Mouse (Mus musculus): Measurements from ENCODE around the gene Hsph1. TPM values are rescaled to one million over a fixed set of nuclear protein-coding genes. Genes with fewer than 3 reads are reported as not detected.

Gene Hsph1
- polyA plus RNA-seq, 1 experiment from 2014 or later = 99.4 TPM

DNA sequence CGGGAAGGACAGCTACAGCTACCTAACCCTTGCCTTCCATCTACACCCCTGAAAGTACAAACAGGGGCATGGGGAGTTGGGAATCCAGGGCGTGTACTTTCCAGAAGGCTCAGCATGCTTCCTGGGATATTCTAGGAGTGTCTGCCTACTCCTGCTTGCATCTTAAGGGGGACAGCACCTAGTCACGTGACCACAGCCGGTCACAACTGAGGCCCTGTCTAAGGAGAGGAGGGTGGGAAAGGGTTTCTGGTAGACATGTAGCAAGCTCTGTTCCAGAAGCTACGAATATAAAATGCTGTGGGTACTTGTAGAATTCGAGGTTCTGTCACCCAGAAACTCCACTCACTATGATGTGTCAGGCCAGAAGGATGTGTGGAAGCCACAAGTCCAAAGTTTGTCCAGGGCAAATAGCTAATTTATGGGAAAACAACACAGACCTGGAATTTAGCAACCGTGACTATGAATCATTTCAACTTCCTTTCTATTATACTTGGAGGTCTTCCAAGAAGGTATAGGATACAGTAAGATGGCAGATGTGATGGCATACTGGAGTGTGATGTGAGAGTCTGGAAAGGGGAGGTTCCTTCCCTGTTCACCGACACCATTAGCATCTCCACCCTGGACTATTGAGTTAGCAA lies 29.0 kb downstream of the Hsph1 start:
- no peaks in the 10 kb centered on the region for H3K36me3 ChIP-seq (replicated peaks; ENCODE audit: control insufficient read depth, insufficient read depth)
- H3K9ac ChIP-seq = no peak overlapping the region
- H3K4me3 ChIP-seq (replicated peaks; ENCODE audit: low read length) = no peak overlapping the region
- 0 out of 2 replicates have a peak, but pooled peaks cover 5% of the 10 kb centered on the region for H3K4me1 ChIP-seq (replicated peaks; ENCODE audit: control insufficient read depth, insufficient read depth, low read length)
- H3K27me3 ChIP-seq (ENCODE audit: control insufficient read depth, insufficient read depth, low read length) = no peaks in the 10 kb centered on the region
- no peak overlapping the region for H3K27ac ChIP-seq
- H3K4me2 ChIP-seq (replicated peaks) = no peak overlapping the region
- no peaks in the 10 kb centered on the region for H3K9me3 ChIP-seq (ENCODE audit: control insufficient read depth, low read length)
- no peak for DNase-seq (ENCODE audit: low spot score)
- 90% methylated on average over 8 of the region's 8 CpGs for WGBS
- ATAC-seq (ENCODE audit: low FRiP score) = no peak

DNA sequence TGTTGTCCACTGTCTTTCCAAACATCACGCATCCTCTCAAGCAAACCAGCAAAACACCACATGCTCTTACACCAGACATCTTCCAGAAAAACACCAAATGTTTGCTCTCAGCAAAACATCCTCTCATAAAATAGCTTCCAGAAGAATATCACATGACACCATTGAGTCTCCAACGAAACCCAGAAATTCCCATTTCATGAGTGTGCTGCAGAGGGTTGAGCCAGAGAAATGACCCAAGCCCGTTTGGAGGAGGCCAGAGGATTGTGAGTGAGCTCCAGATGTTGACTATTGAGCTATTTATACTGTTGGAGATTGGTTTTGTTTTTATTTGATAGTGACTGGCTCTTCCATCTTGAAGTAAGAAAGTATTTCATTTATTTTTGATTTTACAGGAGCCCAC lies 32.9 kb downstream of the Hsph1 start:
- Histone ChIP-seq H3K9me3 (ENCODE audit: control insufficient read depth, low read length) (no peaks in the 10 kb centered on the region), H3K4me1 (replicated peaks; ENCODE audit: control insufficient read depth, insufficient read depth, low read length) (no peaks in the 10 kb centered on the region), H3K4me2 (replicated peaks) (no peak overlapping the region), H3K27ac (no peak overlapping the region), H3K9ac (no peak overlapping the region), H3K4me3 (replicated peaks; ENCODE audit: low read length) (no peak overlapping the region), H3K27me3 (ENCODE audit: control insufficient read depth, insufficient read depth, low read length) (no peaks in the 10 kb centered on the region), H3K36me3 (replicated peaks; ENCODE audit: control insufficient read depth, insufficient read depth) (no peaks in the 10 kb centered on the region)
- WGBS = 84% methylated on average over 3 of the region's 3 CpGs
- DNase-seq (ENCODE audit: low spot score) (no peak), ATAC-seq (ENCODE audit: low FRiP score) (no peak)

DNA sequence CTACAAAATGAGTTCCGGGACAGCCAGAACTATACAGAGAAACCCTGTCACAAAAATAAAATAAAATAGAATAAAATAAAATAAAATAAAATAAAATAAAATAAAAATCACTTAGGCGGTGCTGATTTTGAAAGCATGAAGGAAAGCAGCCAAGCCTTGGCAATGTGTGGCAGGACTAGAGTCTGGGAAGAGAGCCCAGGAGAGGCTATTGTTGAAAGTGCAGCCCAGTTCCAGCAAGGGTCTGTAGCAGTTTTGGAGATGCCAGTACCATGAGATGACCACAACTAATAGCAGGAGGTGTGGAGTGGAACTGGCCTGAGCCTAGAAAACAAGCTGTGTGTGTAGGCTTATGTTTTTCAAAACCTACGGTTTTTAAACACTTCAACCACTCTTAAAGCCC lies 34.2 kb downstream of the Hsph1 start:
- ATAC-seq (ENCODE audit: low FRiP score) = no peak
- Histone ChIP-seq H3K4me1 (replicated peaks; ENCODE audit: control insufficient read depth, insufficient read depth, low read length) (no peaks in the 10 kb centered on the region), H3K9me3 (ENCODE audit: control insufficient read depth, low read length) (no peaks in the 10 kb centered on the region), H3K27ac (no peak overlapping the region), H3K27me3 (ENCODE audit: control insufficient read depth, insufficient read depth, low read length) (no peaks in the 10 kb centered on the region), H3K4me2 (replicated peaks) (no peak overlapping the region), H3K9ac (no peak overlapping the region), H3K4me3 (replicated peaks; ENCODE audit: low read length) (no peak overlapping the region), H3K36me3 (replicated peaks; ENCODE audit: control insufficient read depth, insufficient read depth) (no peaks in the 10 kb centered on the region)
- WGBS = 96% methylated on average over 3 of the region's 3 CpGs
- no peak for DNase-seq (ENCODE audit: low spot score)

DNA sequence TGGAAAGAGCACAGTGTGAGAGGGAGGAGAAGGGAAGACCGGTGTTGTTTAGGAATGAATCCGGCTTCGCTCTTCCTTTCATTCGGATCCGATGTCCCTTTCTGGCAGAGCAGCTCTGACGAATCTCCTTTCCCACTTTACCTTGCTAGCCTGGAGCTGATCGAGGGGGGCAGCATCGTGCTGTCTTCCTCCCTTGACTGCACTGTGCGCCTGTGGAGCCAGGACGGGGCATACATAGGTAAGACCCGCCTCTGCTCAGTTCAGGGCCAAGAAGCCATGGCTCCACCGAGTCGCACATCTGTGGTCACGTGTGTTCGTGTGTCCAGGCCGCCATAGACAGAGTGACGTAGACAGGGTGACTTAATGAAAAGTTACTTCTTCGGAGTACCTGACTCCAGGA lies 38.8 kb downstream of the Hsph1 start:
- Histone ChIP-seq H3K9ac (no peak overlapping the region), H3K4me1 (replicated peaks; ENCODE audit: control insufficient read depth, insufficient read depth, low read length) (no peaks in the 10 kb centered on the region), H3K27me3 (ENCODE audit: control insufficient read depth, insufficient read depth, low read length) (no peaks in the 10 kb centered on the region), H3K4me3 (replicated peaks; ENCODE audit: low read length) (no peak overlapping the region), H3K4me2 (replicated peaks) (no peak overlapping the region), H3K9me3 (ENCODE audit: control insufficient read depth, low read length) (no peaks in the 10 kb centered on the region), H3K36me3 (replicated peaks; ENCODE audit: control insufficient read depth, insufficient read depth) (no peaks in the 10 kb centered on the region), H3K27ac (no peak overlapping the region)
- 55% methylated on average over 18 of the region's 18 CpGs for WGBS
- no peak for ATAC-seq (ENCODE audit: low FRiP score)
- DNase-seq (ENCODE audit: low spot score) = no peak

DNA sequence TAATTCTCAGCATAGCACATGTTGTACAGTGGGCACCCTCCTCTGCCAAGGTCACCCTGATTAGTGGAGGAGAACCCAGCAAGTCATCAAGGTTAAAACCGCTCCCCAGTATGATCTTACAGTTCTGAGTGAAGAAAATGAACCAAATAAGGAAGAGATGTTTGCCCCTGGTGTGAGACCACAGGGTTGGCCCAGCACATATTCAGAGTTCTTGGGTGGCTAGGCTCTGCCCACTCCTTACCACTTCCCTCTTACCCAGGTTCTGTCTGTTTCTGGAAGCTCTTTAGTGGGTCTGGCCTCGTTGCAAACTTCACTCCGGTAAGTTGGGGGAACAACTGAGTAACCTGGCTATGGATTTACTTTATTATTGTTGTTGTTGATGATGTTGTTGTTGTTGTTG lies 42.0 kb downstream of the Hsph1 start:
- no peak for DNase-seq (ENCODE audit: low spot score)
- H3K9ac ChIP-seq = no peak overlapping the region
- no peaks in the 10 kb centered on the region for H3K9me3 ChIP-seq (ENCODE audit: control insufficient read depth, low read length)
- no peak for ATAC-seq (ENCODE audit: low FRiP score)
- H3K4me2 ChIP-seq (replicated peaks) = no peak overlapping the region
- H3K27ac ChIP-seq = no peak overlapping the region
- H3K4me1 ChIP-seq (replicated peaks; ENCODE audit: control insufficient read depth, insufficient read depth, low read length) = no peaks in the 10 kb centered on the region
- no peak overlapping the region for H3K4me3 ChIP-seq (replicated peaks; ENCODE audit: low read length)
- WGBS = 90% methylated on average over 3 of the region's 3 CpGs
- H3K36me3 ChIP-seq (replicated peaks; ENCODE audit: control insufficient read depth, insufficient read depth) = no peaks in the 10 kb centered on the region
- no peaks in the 10 kb centered on the region for H3K27me3 ChIP-seq (ENCODE audit: control insufficient read depth, insufficient read depth, low read length)

DNA sequence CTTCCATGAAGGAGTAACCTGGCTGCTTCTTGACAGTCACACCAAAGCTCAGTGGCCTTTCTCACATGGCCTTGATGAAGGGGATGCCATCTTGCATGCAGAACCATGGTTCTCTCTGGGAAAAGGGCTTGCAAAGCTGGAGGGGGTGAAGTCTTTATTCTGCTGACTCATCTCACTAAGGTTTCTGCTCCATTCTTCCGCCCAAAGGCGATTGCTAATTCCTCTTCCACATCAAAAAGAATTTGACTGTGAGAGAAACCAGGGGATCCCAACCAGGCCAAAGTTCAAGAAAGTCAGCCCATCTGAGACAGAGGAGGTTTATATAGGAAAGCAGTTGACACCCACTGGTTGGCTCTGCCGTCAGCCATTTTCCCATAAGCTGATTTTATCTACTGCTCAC lies 46.2 kb downstream of the Hsph1 start:
- no peak for DNase-seq (ENCODE audit: low spot score)
- Histone ChIP-seq H3K4me1 (replicated peaks; ENCODE audit: control insufficient read depth, insufficient read depth, low read length) (no peaks in the 10 kb centered on the region), H3K27me3 (ENCODE audit: control insufficient read depth, insufficient read depth, low read length) (no peaks in the 10 kb centered on the region), H3K4me2 (replicated peaks) (no peak overlapping the region), H3K36me3 (replicated peaks; ENCODE audit: control insufficient read depth, insufficient read depth) (no peaks in the 10 kb centered on the region), H3K4me3 (replicated peaks; ENCODE audit: low read length) (no peak overlapping the region), H3K9ac (no peak overlapping the region), H3K9me3 (ENCODE audit: control insufficient read depth, low read length) (no peaks in the 10 kb centered on the region), H3K27ac (no peak overlapping the region)
- WGBS = 65% methylated on average over 3 of the region's 3 CpGs
- no peak for ATAC-seq (ENCODE audit: low FRiP score)

DNA sequence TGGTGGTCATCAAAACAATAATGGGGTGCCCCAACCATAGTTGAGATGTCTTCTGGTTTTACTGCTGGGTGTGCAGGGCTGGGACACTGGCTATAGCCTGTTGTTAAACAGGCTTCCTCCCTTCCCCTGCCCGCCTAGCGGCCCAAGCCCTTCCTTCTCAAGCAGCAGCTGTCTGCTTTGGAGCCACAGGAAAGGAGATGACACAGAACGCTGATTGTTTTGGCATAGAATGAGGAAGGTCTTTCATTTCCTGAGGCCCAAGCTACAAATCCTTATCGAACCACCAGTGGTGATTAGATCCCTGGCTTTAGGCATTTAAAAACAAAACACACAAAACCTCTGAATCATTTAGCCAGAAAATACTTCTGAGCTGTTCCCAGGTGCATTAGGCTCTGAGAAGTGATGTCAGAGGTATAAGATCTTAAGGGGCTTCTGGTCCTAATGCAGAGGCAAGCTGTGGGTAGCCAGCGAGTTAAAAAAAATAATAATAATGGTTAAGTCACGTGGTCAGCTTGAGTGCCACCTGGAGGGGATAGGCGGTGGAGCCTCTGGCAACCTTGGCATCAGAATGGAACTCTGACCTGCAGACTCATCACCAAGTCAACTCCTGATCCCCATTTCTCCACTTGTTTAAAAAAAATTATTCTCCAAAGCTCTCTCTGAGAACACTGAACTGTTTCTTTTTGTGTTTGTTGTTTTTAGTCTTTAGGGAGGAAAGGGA lies 47.2 kb downstream of the Hsph1 start:
- Histone ChIP-seq H3K4me2 (replicated peaks) (no peak overlapping the region), H3K9me3 (ENCODE audit: control insufficient read depth, low read length) (no peaks in the 10 kb centered on the region), H3K9ac (no peak overlapping the region), H3K4me1 (replicated peaks; ENCODE audit: control insufficient read depth, insufficient read depth, low read length) (no peaks in the 10 kb centered on the region), H3K36me3 (replicated peaks; ENCODE audit: control insufficient read depth, insufficient read depth) (no peaks in the 10 kb centered on the region), H3K27me3 (ENCODE audit: control insufficient read depth, insufficient read depth, low read length) (no peaks in the 10 kb centered on the region), H3K4me3 (replicated peaks; ENCODE audit: low read length) (no peak overlapping the region), H3K27ac (no peak overlapping the region)
- no peak for ATAC-seq (ENCODE audit: low FRiP score)
- WGBS = 72% methylated on average over 7 of the region's 7 CpGs
- DNase-seq (ENCODE audit: low spot score) = no peak

DNA sequence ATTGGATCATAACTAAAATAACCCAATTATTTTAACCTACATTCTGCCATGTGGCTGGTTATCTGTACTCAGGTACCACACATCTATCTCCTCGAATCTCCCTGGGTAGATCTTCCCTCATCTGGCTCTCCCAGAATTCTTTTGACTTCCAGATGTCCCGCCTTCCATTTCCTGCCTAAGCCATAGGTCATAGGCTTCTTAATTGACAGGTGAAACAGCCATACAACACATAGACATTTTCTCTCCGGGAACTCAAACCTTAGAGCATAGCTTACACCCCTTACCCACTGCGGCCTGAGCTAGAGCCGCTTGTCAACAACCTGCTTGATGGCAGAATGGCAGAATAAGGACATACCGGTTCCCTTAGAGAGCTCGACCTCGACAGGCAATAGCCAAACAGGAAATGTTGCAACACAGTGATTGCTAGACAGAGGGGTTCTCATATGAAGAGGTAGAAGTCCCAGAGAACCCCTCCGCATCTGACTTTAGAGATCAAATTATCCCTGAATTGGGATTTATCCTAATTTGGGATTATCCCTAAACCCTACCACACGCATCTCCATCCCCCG lies 48.8 kb downstream of the Hsph1 start:
- 86% methylated on average over 11 of the region's 11 CpGs for WGBS
- no peak overlapping the region for H3K4me3 ChIP-seq (replicated peaks; ENCODE audit: low read length)
- H3K4me1 ChIP-seq (replicated peaks; ENCODE audit: control insufficient read depth, insufficient read depth, low read length) = no peaks in the 10 kb centered on the region
- no peak overlapping the region for H3K27ac ChIP-seq
- no peaks in the 10 kb centered on the region for H3K36me3 ChIP-seq (replicated peaks; ENCODE audit: control insufficient read depth, insufficient read depth)
- no peak for DNase-seq (ENCODE audit: low spot score)
- H3K4me2 ChIP-seq (replicated peaks) = no peak overlapping the region
- no peak overlapping the region for H3K9ac ChIP-seq
- H3K9me3 ChIP-seq (ENCODE audit: control insufficient read depth, low read length) = no peaks in the 10 kb centered on the region
- no peaks in the 10 kb centered on the region for H3K27me3 ChIP-seq (ENCODE audit: control insufficient read depth, insufficient read depth, low read length)
- ATAC-seq (ENCODE audit: low FRiP score) = no peak

DNA sequence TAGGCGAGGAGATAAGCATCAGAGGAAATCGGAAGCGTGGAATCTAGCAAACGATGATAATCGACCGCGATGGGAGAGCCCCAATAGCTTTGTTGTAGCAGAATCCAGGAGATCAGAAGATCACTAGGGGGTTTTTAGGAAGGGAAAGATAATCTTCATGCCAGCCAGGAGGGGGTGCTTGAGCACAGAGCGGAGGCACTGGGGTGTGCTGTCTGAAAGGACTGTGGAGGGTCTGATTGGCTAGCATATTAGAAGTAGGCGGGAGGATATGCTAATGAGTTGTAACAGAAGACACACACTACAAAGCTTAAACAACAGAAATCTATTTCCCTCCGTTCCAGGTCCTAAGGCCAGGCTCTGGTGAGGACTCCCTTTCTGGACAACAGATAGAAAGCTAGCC lies 50.3 kb downstream of the Hsph1 start:
- DNase-seq (ENCODE audit: low spot score) (no peak), ATAC-seq (ENCODE audit: low FRiP score) (no peak)
- Histone ChIP-seq H3K9ac (no peak overlapping the region), H3K4me3 (replicated peaks; ENCODE audit: low read length) (no peak overlapping the region), H3K4me1 (replicated peaks; ENCODE audit: control insufficient read depth, insufficient read depth, low read length) (no peaks in the 10 kb centered on the region), H3K27ac (no peak overlapping the region), H3K4me2 (replicated peaks) (no peak overlapping the region), H3K9me3 (ENCODE audit: control insufficient read depth, low read length) (no peaks in the 10 kb centered on the region), H3K36me3 (replicated peaks; ENCODE audit: control insufficient read depth, insufficient read depth) (no peaks in the 10 kb centered on the region), H3K27me3 (ENCODE audit: control insufficient read depth, insufficient read depth, low read length) (no peaks in the 10 kb centered on the region)
- WGBS = 61% methylated on average over 10 of the region's 10 CpGs
